Comparison of ENCODE assay signal across 14 mouse cellular contexts in genomic region chr15:77079890-77080361, GRCm38 (mm10). TPM values are rescaled to one million over a fixed set of nuclear protein-coding genes. Genes with fewer than 3 reads are reported as not detected.
DNase-seq lines count a peak whose midpoint lies in the region; ATAC-seq lines count a peak whose summit lies in the region.
"Had no signal": no experiment of that assay in that cellular context is flagged by ENCODE, and none has a peak within 500 bp of the region (broad histone marks: within the 10 kb centered on the region; RNA-seq: fewer than 3 reads in every experiment).

No protein-coding gene starts in this region.

- peaks cover 40% of the 10 kb centered on the region for H3K36me3 ChIP-seq in heart, embryonic 11.5 days (ENCODE audit: control insufficient read depth, insufficient read depth, low read length)

- H3K9ac ChIP-seq in heart, embryonic 11.5 days (ENCODE audit: low read depth, low read length), result no peak overlapping the region
- H3K9ac ChIP-seq: kidney, embryonic 15.5 days; limb, embryonic 13.5 days; midbrain, embryonic 13.5 days had no signal

- no peaks in the 10 kb centered on the region for H3K27me3 ChIP-seq in heart, embryonic 11.5 days (ENCODE audit: control insufficient read depth, insufficient read depth, low read length)
- H3K27me3 ChIP-seq: kidney, embryonic 15.5 days; limb, embryonic 13.5 days; midbrain, embryonic 13.5 days; Patski had no signal

- no peaks in the 10 kb centered on the region for H3K4me1 ChIP-seq in heart, embryonic 11.5 days (ENCODE audit: control insufficient read depth, insufficient read depth, low read length)
- H3K4me1 ChIP-seq: kidney, embryonic 15.5 days had no signal

- no peak overlapping the region for H3K4me3 ChIP-seq in heart, embryonic 11.5 days (ENCODE audit: low read depth, low read length)
- H3K4me3 ChIP-seq: kidney, embryonic 15.5 days; limb, embryonic 13.5 days; midbrain, embryonic 13.5 days had no signal

- no peaks in the 10 kb centered on the region for H3K9me3 ChIP-seq in heart, embryonic 11.5 days (replicated peaks; ENCODE audit: control insufficient read depth, low read length)
- H3K9me3 ChIP-seq: kidney, embryonic 15.5 days; limb, embryonic 13.5 days; midbrain, embryonic 13.5 days had no signal

- 76% methylated on average over 11 of the region's 11 CpGs for WGBS in heart, embryonic 11.5 days (ENCODE audit: insufficient replicate concordance)

- ATAC-seq in heart, embryonic 11.5 days (replicated peaks; ENCODE audit: insufficient number of reproducible peaks, low FRiP score, low TSS enrichment), result no peak
- ATAC-seq in activated CD4-positive, CD25-positive, alpha-beta regulatory T cell, adult 4 months, result no peak
- ATAC-seq: midbrain, embryonic 13.5 days; Patski had no signal

- no peak overlapping the region for H3K27ac ChIP-seq in heart, embryonic 11.5 days (ENCODE audit: low read depth, low read length)
- H3K27ac ChIP-seq: limb, embryonic 13.5 days; midbrain, embryonic 13.5 days had no signal

- H3K4me2 ChIP-seq in heart, embryonic 11.5 days, result no peak overlapping the region
- H3K4me2 ChIP-seq: kidney, embryonic 15.5 days; limb, embryonic 13.5 days; midbrain, embryonic 13.5 days had no signal

- peak; percentile 68 to 79 for DNase-seq in heart, adult 18-20 months
- DNase-seq in 416B (ENCODE audit: low read depth) (peak; percentile 9), ZHBTc4 (ENCODE audit: low read depth, low spot score) (peak; percentile 39)
- DNase-seq in gastrocnemius, postnatal 36 days, result peak; percentile 46 to 61
- DNase-seq in yolk sac, embryonic 10.5 days (ENCODE audit: low spot score), result no peak
- no peak for DNase-seq in urinary bladder, postnatal 10 days (ENCODE audit: low spot score)
- DNase-seq: right cerebral cortex, postnatal 14 days; thymus, postnatal 14 days had no signal

- intact Hi-C loops in gastrocnemius, postnatal 36 days (cut with DNase I), result loop anchor here (2.0 kb wide), 1 partner anchor 139 kb away; no protein-coding TSS in a partner anchor

RNA-seq across cellular contexts. Expression of gene Mb, which starts 29.5 kb away (rescaled TPM):
- over 10,000 TPM; 19,183 to 21,770 TPM for total RNA-seq in heart, adult 18-20 months (2021)
- 138 and 139 TPM in 2 replicates for polyA plus RNA-seq in heart, embryonic 11.5 days (2014; fragmentation: Nextera tagmentation; extraction: Ambion mirVana)
- total RNA-seq in gastrocnemius, postnatal 36 days (2021), result 1,000 to 10,000 TPM; 2,788 to 3,377 TPM
- polyA plus RNA-seq in activated CD4-positive, CD25-positive, alpha-beta regulatory T cell, adult 4 months (2017; shearing (Covaris generic)), result not detected
- polyA plus RNA-seq: midbrain, embryonic 13.5 days; Patski had no signal

RNA-seq across cellular contexts. Expression of gene Apol6, which starts 35.4 kb away (rescaled TPM):
- total RNA-seq in heart, adult 18-20 months (2021), result 1 to 10 TPM; 1.3 to 3.1 TPM
- polyA plus RNA-seq in heart, embryonic 11.5 days (2014; fragmentation: Nextera tagmentation; extraction: Ambion mirVana), result 0.16 and 0.52 TPM in 2 replicates
- 10 to 100 TPM; 34.5 to 38.8 TPM for total RNA-seq in gastrocnemius, postnatal 36 days (2021)
- polyA plus RNA-seq in activated CD4-positive, CD25-positive, alpha-beta regulatory T cell, adult 4 months (2017; shearing (Covaris generic)), result not detected
- polyA plus RNA-seq: limb, embryonic 13.5 days; midbrain, embryonic 13.5 days had no signal

Comparison
In these comparisons a context has a peak if more than half of its experiments do, and no peak if none do; other contexts are left out.
1. DNase-seq: peak in heart, adult 18-20 months (2 of 2), 416B (single experiment), ZHBTc4 (single experiment) and gastrocnemius, postnatal 36 days (2 of 2); none in yolk sac, embryonic 10.5 days (single experiment) and urinary bladder, postnatal 10 days (single experiment).
2. RNA of gene Mb, which starts 29.5 kb away (total RNA-seq): 19,183 to 21,770 TPM in heart, adult 18-20 months; 2,788 to 3,377 TPM in gastrocnemius, postnatal 36 days; every median in the first group is over 4 times any median in the second.
3. RNA of gene Apol6, which starts 35.4 kb away (total RNA-seq): 34.5 to 38.8 TPM in gastrocnemius, postnatal 36 days; 1.3 to 3.1 TPM in heart, adult 18-20 months; every median in the first group is over 4 times any median in the second.